Mouse (Mus musculus): ENCODE measurements around the gene Gm20605. TPM values are rescaled to one million over a fixed set of nuclear protein-coding genes. Genes with fewer than 3 reads are reported as not detected.

The Gm20605 gene
- polyA plus RNA-seq, 1 experiment from 2014 or later = 4.1 TPM

DNA sequence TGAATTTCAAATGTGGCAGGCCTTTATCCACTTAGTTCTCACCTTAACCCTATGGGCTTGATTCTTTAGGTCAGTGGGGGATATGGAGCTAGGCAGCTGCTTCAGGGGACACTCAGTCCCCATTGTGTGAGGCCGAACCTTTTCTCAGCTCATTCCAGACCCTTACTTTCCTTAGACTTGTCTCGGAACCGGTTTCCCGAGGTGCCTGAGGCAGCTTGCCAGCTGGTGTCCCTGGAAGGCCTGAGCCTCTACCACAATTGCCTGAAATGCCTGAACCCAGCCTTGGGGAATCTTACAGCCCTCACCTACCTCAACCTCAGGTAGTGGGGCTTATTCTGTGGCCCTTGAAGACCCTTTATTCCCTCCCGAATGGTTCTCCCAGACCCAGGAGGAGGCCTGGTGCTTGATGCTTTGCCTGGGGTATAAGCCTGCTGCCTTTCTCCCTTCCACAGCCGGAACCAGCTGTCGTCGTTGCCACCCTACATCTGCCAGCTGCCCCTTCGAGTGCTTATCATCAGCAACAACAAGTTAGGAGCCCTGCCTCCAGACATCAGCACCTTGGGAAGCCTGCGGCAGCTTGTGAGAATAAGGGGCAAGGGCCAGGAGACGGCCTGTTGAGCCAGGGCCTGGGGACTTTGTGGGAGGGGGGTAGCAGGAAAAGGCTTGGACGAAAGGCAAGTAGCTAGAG is 4.6 kb downstream of the Gm20605 start:
- no peak overlapping the region for H3K27ac ChIP-seq
- WGBS (ENCODE audit: insufficient replicate concordance) = 79% methylated on average over 12 of the region's 12 CpGs
- peaks cover 41% of the 10 kb centered on the region for H3K4me1 ChIP-seq (replicated peaks)
- H3K4me3 ChIP-seq (replicated peaks) = no peak overlapping the region
- no peak overlapping the region for H3K4me2 ChIP-seq
- DNase-seq (no peak), ATAC-seq (ENCODE audit: low read depth) (no peak)
- H3K9me3 ChIP-seq (replicated peaks) = no peaks in the 10 kb centered on the region
- H3K27me3 ChIP-seq = no peaks in the 10 kb centered on the region
- H3K36me3 ChIP-seq = peaks cover 59% of the 10 kb centered on the region
- no peak overlapping the region for H3K9ac ChIP-seq

- H3K36me3 ChIP-seq = peaks cover 84% of the 10 kb centered on the region
- no peak overlapping the region for H3K9ac ChIP-seq
- DNase-seq = no peak
- H3K4me1 ChIP-seq (replicated peaks) = peaks cover 32% of the 10 kb centered on the region
- no peak for ATAC-seq (ENCODE audit: low read depth)
- H3K9me3 ChIP-seq (replicated peaks) = no peaks in the 10 kb centered on the region
- H3K4me3 ChIP-seq (replicated peaks) = no peak overlapping the region
- no peak overlapping the region for H3K4me2 ChIP-seq
- no peak overlapping the region for H3K27ac ChIP-seq
- 75% methylated on average over 7 of the region's 7 CpGs for WGBS (ENCODE audit: insufficient replicate concordance)
- peaks cover 14% of the 10 kb centered on the region for H3K27me3 ChIP-seq
Measured at GRCm38 (mm10) chr5:137639472-137639871, 10.5 kb downstream of the Gm20605 start.

GRCm38 (mm10) chr5:137641054-137641453 is 12.1 kb downstream of the Gm20605 start, which contains the start of gene Sap25:
Gene Sap25, plus strand, starts transcription at chr5:137641334.
- no peak within 1 kb of the TSS for H3K27ac ChIP-seq
- H3K9me3 ChIP-seq (replicated peaks) = no peaks in the 10 kb centered on the region
- WGBS (ENCODE audit: insufficient replicate concordance) = 80% methylated on average over 19 of the region's 19 CpGs
- H3K27me3 ChIP-seq = peaks cover 30% of the 10 kb centered on the region
- ATAC-seq (ENCODE audit: low read depth) (0 out of 2 replicates have a peak, but pooled peaks have one; percentile 6), DNase-seq (peak; percentile 41)
- H3K4me1 ChIP-seq (replicated peaks) = peaks cover 48% of the 10 kb centered on the region
- H3K4me3 ChIP-seq (replicated peaks) = no peak within 1 kb of the TSS
- H3K4me2 ChIP-seq = no peak within 1 kb of the TSS
- no peak within 1 kb of the TSS for H3K9ac ChIP-seq
- H3K36me3 ChIP-seq = peaks cover 68% of the 10 kb centered on the region

DNA sequence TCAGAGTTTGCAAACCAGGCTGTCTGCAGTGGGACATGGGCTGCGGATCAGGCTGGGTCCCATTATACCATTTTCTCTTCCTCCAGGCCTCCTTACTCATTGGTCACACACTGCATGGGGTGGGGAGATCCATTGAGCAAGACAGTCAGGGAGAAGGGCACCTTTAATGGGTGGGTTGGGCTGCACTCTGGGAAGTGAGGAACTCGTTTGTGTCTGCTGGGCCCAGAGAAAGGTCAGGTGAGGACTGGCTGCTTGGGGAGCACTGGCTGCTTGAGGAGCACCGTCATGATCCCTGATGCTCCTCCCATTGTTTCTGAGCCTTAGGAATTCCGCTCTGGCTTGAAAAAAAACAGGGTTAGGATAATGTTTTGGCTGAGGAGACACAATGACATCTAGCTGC is 13.9 kb downstream of the Gm20605 start:
- H3K4me2 ChIP-seq = no peak overlapping the region
- H3K27me3 ChIP-seq = peaks cover 38% of the 10 kb centered on the region
- H3K36me3 ChIP-seq = peaks cover 50% of the 10 kb centered on the region
- no peak for ATAC-seq (ENCODE audit: low read depth)
- DNase-seq = no peak
- H3K27ac ChIP-seq = no peak overlapping the region
- peaks cover 59% of the 10 kb centered on the region for H3K4me1 ChIP-seq (replicated peaks)
- 66% methylated on average over 4 of the region's 4 CpGs for WGBS (ENCODE audit: insufficient replicate concordance)
- no peaks in the 10 kb centered on the region for H3K9me3 ChIP-seq (replicated peaks)
- H3K9ac ChIP-seq = no peak overlapping the region
- H3K4me3 ChIP-seq (replicated peaks) = no peak overlapping the region

DNA sequence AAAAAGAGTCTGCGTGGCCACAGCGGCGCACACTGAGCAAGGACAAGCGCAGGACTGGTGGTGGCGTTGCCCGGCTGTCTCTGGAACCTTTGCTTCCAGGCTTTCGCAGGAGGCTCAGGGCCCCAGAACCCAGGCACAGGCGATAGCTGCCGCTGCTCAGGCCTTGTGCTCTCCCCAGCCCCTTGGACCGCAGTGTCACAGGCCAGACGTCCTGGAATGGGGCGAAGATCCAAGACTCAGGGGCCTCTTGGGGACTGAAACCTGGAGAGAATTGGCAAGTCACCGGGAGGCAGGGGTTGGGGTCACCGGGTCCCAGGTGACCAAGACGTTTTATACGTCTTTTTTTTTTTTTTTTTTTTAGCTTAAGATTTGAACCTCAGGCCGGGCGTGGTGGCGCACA is 15.5 kb downstream of the Gm20605 start:
- H3K4me1 ChIP-seq (replicated peaks) = peaks cover 66% of the 10 kb centered on the region
- no peaks in the 10 kb centered on the region for H3K9me3 ChIP-seq (replicated peaks)
- H3K4me2 ChIP-seq = no peak overlapping the region
- peaks cover 38% of the 10 kb centered on the region for H3K27me3 ChIP-seq
- DNase-seq (no peak), ATAC-seq (ENCODE audit: low read depth) (no peak)
- 55% methylated on average over 19 of the region's 19 CpGs for WGBS (ENCODE audit: insufficient replicate concordance)
- H3K36me3 ChIP-seq = peaks cover 34% of the 10 kb centered on the region
- no peak overlapping the region for H3K4me3 ChIP-seq (replicated peaks)
- no peak overlapping the region for H3K27ac ChIP-seq
- no peak overlapping the region for H3K9ac ChIP-seq

- H3K9ac ChIP-seq = peak overlapping the region; percentile 23
- H3K27ac ChIP-seq = no peak overlapping the region
- ATAC-seq (ENCODE audit: low read depth) (no peak), DNase-seq (peak; percentile 41)
- peaks cover 27% of the 10 kb centered on the region for H3K36me3 ChIP-seq
- peaks cover 69% of the 10 kb centered on the region for H3K4me1 ChIP-seq (replicated peaks)
- peak overlapping the region; percentile 44 for H3K4me3 ChIP-seq (replicated peaks)
- peaks cover 38% of the 10 kb centered on the region for H3K27me3 ChIP-seq
- WGBS (ENCODE audit: insufficient replicate concordance) = 4% methylated on average over 44 of the region's 44 CpGs
- peak overlapping the region; percentile 71 for H3K4me2 ChIP-seq
- H3K9me3 ChIP-seq (replicated peaks) = no peaks in the 10 kb centered on the region
Measured at GRCm38 (mm10) chr5:137645091-137645651, 16.2 kb downstream of the Gm20605 start.

DNA sequence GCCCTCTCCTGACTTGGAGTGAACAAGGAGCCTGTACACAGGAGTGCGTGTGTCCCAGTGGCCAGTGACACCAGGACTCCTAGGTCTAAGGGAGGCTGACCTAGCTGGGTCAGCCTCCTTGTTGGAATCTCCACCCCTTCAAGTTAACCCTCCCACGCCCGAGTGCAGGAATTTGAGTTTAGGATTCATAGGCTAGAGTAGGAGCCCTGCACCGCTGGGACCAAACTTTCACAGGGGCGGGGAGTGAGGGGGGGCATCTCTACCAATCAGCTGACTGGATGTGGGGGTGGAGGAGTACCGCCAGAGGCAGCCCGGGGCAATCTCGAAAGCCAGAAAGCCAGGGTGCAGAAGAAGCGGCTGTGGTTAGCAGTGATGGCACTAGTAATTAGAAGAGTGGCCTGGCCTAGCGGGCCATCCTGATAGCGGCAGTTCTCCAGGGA is 16.7 kb downstream of the Gm20605 start, which contains the start of gene Irs3:
Irs3 (minus strand) TSS at position 63 of the 440 bp plus-strand sequence.
- DNase-seq (no peak), ATAC-seq (ENCODE audit: low read depth) (peak; percentile 11; the same call in 1 of the 2 replicates)
- 16% methylated on average over 11 of the region's 11 CpGs for WGBS (ENCODE audit: insufficient replicate concordance)
- Histone ChIP-seq H3K27me3 (peaks cover 38% of the 10 kb centered on the region), H3K27ac (no peak within 1 kb of the TSS), H3K9me3 (replicated peaks) (no peaks in the 10 kb centered on the region), H3K9ac (peak within 1 kb of the TSS; percentile 23), H3K36me3 (peaks cover 25% of the 10 kb centered on the region), H3K4me3 (replicated peaks) (peak within 1 kb of the TSS; percentile 44), H3K4me1 (replicated peaks) (peaks cover 69% of the 10 kb centered on the region), H3K4me2 (peak within 1 kb of the TSS; percentile 71)

DNA sequence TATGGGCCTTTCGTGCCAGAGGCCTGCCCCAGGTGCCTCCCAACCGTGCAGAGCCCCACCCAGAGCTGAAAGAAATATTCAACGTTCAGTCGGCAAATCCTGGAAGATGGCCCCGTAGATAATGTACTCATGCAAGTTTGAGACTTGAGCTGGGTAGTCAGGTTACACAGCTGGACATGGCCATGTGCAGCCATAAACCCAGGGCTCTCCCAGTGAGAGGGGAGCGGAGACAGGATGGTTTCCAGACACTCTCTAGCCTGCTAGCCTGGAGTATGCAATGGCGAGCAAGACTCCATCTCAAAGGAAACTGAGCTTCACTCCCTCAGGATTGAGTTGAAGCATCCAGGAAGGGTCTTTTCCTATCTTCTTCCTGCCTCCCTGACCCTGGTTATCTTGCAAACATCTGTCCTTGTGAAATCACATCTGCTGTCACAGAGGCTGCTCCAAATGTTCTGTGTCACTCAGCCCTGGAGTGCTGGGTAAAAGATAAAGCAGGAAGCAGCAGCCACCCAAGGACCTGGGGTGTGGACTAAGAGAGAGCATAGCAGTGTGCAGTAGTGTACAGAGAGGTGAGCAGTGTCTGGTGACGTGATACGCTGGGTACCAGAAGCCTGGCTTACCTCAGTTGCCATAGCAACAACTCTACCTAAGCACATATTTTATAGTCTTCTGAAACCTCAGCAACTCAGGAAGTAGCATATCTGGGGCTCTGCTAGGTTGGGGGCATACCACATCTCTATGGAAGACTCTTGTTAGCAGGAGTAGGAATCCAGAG is 19.0 kb downstream of the Gm20605 start:
- no peak overlapping the region for H3K4me2 ChIP-seq
- H3K4me3 ChIP-seq (replicated peaks) = no peak overlapping the region
- peaks cover 70% of the 10 kb centered on the region for H3K4me1 ChIP-seq (replicated peaks)
- H3K27me3 ChIP-seq = peaks cover 38% of the 10 kb centered on the region
- DNase-seq (no peak), ATAC-seq (ENCODE audit: low read depth) (peak; percentile 58)
- no peak overlapping the region for H3K27ac ChIP-seq
- WGBS (ENCODE audit: insufficient replicate concordance) = 45% methylated on average over 9 of the region's 9 CpGs
- H3K9ac ChIP-seq = no peak overlapping the region
- H3K36me3 ChIP-seq = peaks cover 26% of the 10 kb centered on the region
- no peaks in the 10 kb centered on the region for H3K9me3 ChIP-seq (replicated peaks)

GRCm38 (mm10) chr5:137649251-137649650 is 20.3 kb downstream of the Gm20605 start:
- no peak overlapping the region for H3K4me2 ChIP-seq
- no peak overlapping the region for H3K4me3 ChIP-seq (replicated peaks)
- H3K27ac ChIP-seq = peak overlapping the region; percentile 63; the same call in 1 of the 2 replicates
- peaks cover 76% of the 10 kb centered on the region for H3K4me1 ChIP-seq (replicated peaks)
- WGBS (ENCODE audit: insufficient replicate concordance) = 41% methylated on average over 4 of the region's 4 CpGs
- peaks cover 39% of the 10 kb centered on the region for H3K36me3 ChIP-seq
- no peaks in the 10 kb centered on the region for H3K9me3 ChIP-seq (replicated peaks)
- DNase-seq (no peak), ATAC-seq (ENCODE audit: low read depth) (no peak)
- H3K9ac ChIP-seq = no peak overlapping the region
- H3K27me3 ChIP-seq = peaks cover 26% of the 10 kb centered on the region

DNA sequence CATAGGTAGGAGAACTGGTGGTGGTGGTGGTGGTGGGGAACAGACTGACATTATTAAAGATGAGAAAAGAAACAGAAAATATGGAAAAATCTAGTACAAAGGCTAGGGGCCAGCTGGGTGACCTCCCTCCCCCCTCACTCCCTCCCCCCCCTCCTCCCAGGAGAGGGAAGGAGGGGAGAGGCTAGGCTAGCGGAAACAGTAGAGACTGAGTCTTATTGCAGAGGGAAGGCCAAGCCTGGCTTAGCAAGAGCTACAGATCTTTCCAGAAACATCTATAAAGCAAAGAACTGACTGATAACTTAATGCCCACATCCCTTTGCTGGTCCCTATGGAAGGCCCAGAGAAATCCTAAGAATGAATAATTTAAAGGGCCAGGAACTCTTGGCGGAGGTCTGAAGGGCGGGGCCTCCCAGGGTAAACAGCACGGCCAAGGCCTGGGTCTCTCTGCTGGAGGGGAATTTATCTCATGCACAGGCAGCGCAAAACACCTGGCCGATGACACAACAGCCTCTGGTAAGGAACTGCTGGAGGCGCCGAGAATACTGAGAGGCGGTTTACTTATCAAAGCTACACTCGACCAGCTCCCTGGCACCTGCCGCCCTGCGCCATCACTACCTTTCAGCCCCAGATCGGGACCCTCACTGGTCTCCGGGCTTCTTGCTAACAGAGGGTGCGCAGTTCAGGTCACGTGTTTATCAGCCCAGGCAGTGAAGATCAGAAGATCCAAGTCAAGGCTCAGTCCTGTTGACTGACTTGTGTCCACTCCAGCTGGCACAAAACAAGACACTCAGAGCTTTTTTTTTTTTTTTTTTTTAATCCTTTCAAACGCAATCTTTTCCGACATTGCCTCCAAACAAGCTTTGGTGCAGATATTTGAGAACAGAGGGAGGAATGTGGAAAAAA is 20.9 kb downstream of the Gm20605 start:
- Histone ChIP-seq H3K27me3 (peaks cover 19% of the 10 kb centered on the region), H3K27ac (peak overlapping the region; percentile 63), H3K4me1 (replicated peaks) (peaks cover 70% of the 10 kb centered on the region), H3K4me2 (0 out of 2 replicates have a peak overlapping the region, but pooled peaks have one; percentile 23), H3K9me3 (replicated peaks) (no peaks in the 10 kb centered on the region), H3K9ac (no peak overlapping the region), H3K4me3 (replicated peaks) (no peak overlapping the region), H3K36me3 (peaks cover 46% of the 10 kb centered on the region)
- WGBS (ENCODE audit: insufficient replicate concordance) = 23% methylated on average over 18 of the region's 18 CpGs
- DNase-seq = peak; percentile 35
- peak; percentile 24 for ATAC-seq (ENCODE audit: low read depth)

Data from liver, embryonic 13.5 days (tissue).